Mouse (Mus musculus) leukemia stem cell, adult 10-12 weeks (primary cell): Measurements from ENCODE around the gene Mettl25. TPM values are rescaled to one million over a fixed set of nuclear protein-coding genes. Genes with fewer than 3 reads are reported as not detected.

Experiments
- polyA plus RNA-seq: library from polyadenylated mRNA; stranded (reverse); fragments of >175 nt; gene quantifications from 2 replicates; pipeline ENCODE4 v1.2.3, GENCODE M21; 2012; ENCODE audit warnings: low replicate concordance

The Mettl25 gene
- polyA plus RNA-seq, result 5.1 and 5.7 TPM in 2 replicates

DNA sequence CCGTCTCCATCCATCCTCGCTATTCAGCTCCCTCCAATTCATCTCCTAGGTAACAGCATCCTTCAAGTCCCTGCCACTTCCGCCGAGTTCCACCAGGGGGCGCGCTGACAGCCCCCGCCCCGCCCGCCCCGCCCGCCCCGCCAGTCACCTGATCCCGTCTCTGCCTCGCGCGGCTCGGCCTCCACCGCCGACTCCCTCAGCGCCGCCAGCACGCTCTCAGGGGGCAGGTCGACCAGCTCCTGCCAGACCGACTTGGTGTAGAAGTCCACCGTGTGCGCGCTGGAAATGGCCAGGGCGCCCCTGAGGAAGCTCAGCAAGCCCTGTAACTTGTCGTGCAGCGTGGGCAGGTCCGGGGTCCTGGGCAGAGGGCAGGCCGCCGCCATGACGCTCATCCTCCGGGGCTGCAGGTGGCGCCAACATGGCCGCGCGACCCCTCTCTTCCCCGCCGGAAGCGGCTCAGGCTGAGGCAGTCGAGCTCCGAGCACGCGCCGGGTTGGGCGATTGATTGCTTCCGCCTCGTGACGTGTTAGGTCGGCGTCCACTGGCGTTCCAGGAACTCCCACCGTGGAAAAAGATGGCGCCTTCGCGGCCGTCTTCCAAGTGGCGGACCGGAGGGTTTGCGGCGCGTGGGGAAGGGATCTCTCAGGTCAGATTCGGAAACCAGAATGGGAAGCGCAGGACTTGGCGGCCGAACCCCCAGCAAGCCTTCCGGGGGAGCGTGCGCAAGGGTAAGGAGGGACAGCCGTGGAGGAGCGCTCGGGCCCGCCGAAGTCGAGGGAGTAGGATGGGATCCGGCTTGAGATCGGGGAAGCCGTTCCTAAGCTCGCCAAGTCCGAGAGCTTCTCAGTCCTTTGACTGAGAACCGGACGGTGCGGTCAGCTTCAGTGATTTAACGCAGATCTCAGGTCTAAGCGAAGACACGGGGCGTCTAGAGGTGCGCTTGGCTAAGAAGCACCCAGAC, at the start of gene Mettl25, which contains the start of gene Ccdc59:
Mettl25 (minus strand) TSS at position 453 of the 961 bp plus-strand sequence.
Ccdc59 (plus strand) TSS at position 140 of the 961 bp plus-strand sequence.

Other genes starting within 250 kb of the Mettl25 start
- 8.4 and 9.8 TPM in 2 replicates for gene Ccdc59, start 313 bp downstream of the Mettl25 start, polyA plus RNA-seq